Mouse (Mus musculus): ENCODE measurements around the gene Pacsin2. TPM values are rescaled to one million over a fixed set of nuclear protein-coding genes. Genes with fewer than 3 reads are reported as not detected.

The Pacsin2 gene
- total and polyA plus RNA-seq, 3 experiments = 48.4 to 85.5 (median 53.7) TPM

- Histone ChIP-seq H3K4me2 (ENCODE audit: insufficient read depth, low read depth, poor library complexity, severe bottlenecking) (no peak overlapping the region), H3K4me3 (replicated peaks in 1 of 3; ENCODE audit: low read depth in 2 of 3, low read length in 2 of 3, poor library complexity in 1 of 3) (no peak overlapping the region), H3K9me3 (replicated peaks; ENCODE audit: low read length) (no peaks in the 10 kb centered on the region), H3K4me1 (ENCODE audit: control insufficient read depth in 1 of 2, insufficient read depth in 2 of 2) (peaks cover 8 to 60% of the 10 kb centered on the region in 2 experiments; a peak in 3 of 4 replicates), H3K27me3 (replicated peaks) (no peaks in the 10 kb centered on the region), H3K27ac (ENCODE audit: insufficient read depth, low read depth) (no peak overlapping the region), H3K9ac (ENCODE audit: insufficient read depth, low read depth) (no peak overlapping the region), H3K36me3 (replicated peaks in 1 of 2; ENCODE audit: control insufficient read depth in 1 of 2, insufficient read depth in 1 of 2, low read length in 1 of 2) (peaks cover 0 to 37% of the 10 kb centered on the region in 2 experiments), H3K79me2 (replicated peaks; ENCODE audit: control insufficient read depth, extremely low read depth, insufficient read depth, poor library complexity, severe bottlenecking) (peaks cover 12% of the 10 kb centered on the region; the same call in 1 of the 2 replicates)
- dilution Hi-C loops (cut with MboI; ENCODE audit: extremely low pct_ligation_motif_present, extremely low pct_unique_long_range_greater_than_20kb, low sequenced_read_pairs) = no loop called here
- TF ChIP-seq MAZ (IDR thresholded peaks at IDR 0.05; ENCODE audit: low read depth, low read length) (no peak), NRF1 (IDR thresholded peaks at IDR 0.05; ENCODE audit: low read depth, low read length) (no peak), ZNF384 (IDR thresholded peaks at IDR 0.05; ENCODE audit: low read depth, low read length) (no peak), TBP (conservative IDR thresholded peaks at IDR 0.05; ENCODE audit: low read depth, low read length) (no peak), EP300 (IDR thresholded peaks at IDR 0.05; ENCODE audit: low read length) (no peak), RAD21 (IDR thresholded peaks at IDR 0.05; ENCODE audit: low read depth, low read length) (no peak), SIN3A (IDR thresholded peaks at IDR 0.05; ENCODE audit: low read length) (no peak), MAX (IDR thresholded peaks at IDR 0.05; ENCODE audit: low read length) (no peak), POLR2AphosphoS2 (IDR thresholded peaks at IDR 0.05; ENCODE audit: low read depth, low read length) (no peak), MXI1 (IDR thresholded peaks at IDR 0.05; ENCODE audit: low read depth, low read length) (no peak), PAX5 (IDR thresholded peaks at IDR 0.05; ENCODE audit: low read length) (no peak), JUN (IDR thresholded peaks at IDR 0.05; ENCODE audit: insufficient read depth, low read depth, low read length) (no peak), MYC (IDR thresholded peaks at IDR 0.05; ENCODE audit: low read depth, low read length) (no peak), BHLHE40 (IDR thresholded peaks at IDR 0.05; ENCODE audit: low read depth, low read length) (no peak), POLR2A (IDR thresholded peaks at IDR 0.05; ENCODE audit: low read depth, low read length) (no peak), USF2 (conservative IDR thresholded peaks at IDR 0.05; ENCODE audit: low read depth, low read length) (no peak), SMC3 (IDR thresholded peaks at IDR 0.05; ENCODE audit: low read depth, low read length) (no peak), IRF4 (IDR thresholded peaks at IDR 0.05; ENCODE audit: low read depth, low read length) (no peak), ETS1 (conservative IDR thresholded peaks at IDR 0.05; ENCODE audit: low read depth, low read length) (no peak), CHD2 (IDR thresholded peaks at IDR 0.05; ENCODE audit: low read length) (no peak)
- no peak for DNase-seq (ENCODE audit: extremely low read depth)
- in situ Hi-C loops (cut with MboI; ENCODE audit: low pct_ligation_motif_present, low pct_unique_long_range_greater_than_20kb, low sequenced_read_pairs) = no loop called here
Observed at GRCm38 (mm10) chr15:83418685-83419084, 45.7 kb downstream of the Pacsin2 start.

DNA sequence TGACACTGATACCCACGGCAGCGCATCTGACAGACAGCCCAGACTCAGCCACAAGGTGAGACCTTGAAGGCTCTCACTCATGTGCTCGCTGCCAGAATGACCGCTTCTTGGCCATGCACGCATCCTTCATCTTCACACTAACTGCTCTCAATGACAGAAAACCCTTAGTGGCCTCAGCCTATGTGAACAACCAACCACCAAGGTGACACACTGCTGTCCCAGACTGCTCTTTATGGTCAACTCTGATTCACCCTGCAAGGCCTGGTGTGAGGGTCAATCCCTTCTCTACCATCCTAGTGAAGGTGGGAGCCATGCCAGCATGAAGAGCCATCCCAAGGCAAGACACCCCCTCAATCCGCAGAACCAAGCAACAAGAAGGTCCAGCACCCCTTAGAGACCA is 46.5 kb downstream of the Pacsin2 start:
- peaks cover 10% of the 10 kb centered on the region; the same call in 1 of the 2 replicates for H3K79me2 ChIP-seq (replicated peaks; ENCODE audit: control insufficient read depth, extremely low read depth, insufficient read depth, poor library complexity, severe bottlenecking)
- H3K9me3 ChIP-seq (replicated peaks; ENCODE audit: low read length) = no peaks in the 10 kb centered on the region
- H3K27ac ChIP-seq (ENCODE audit: insufficient read depth, low read depth) = no peak overlapping the region
- H3K9ac ChIP-seq (ENCODE audit: insufficient read depth, low read depth) = no peak overlapping the region
- H3K4me3 ChIP-seq (replicated peaks in 1 of 3; ENCODE audit: low read depth in 2 of 3, low read length in 2 of 3, poor library complexity in 1 of 3) = no peak overlapping the region
- H3K4me2 ChIP-seq (ENCODE audit: insufficient read depth, low read depth, poor library complexity, severe bottlenecking) = no peak overlapping the region
- no peaks in the 10 kb centered on the region for H3K27me3 ChIP-seq (replicated peaks)
- DNase-seq (ENCODE audit: extremely low read depth) = no peak
- TF ChIP-seq ZC3H11A (IDR thresholded peaks at IDR 0.05; ENCODE audit: low read depth, low read length) (no peak), USF1 (IDR thresholded peaks at IDR 0.05; ENCODE audit: low read depth, low read length) (no peak), MAX (IDR thresholded peaks at IDR 0.05; ENCODE audit: low read length) (no peak)
- peaks cover 0 to 38% of the 10 kb centered on the region in 2 experiments for H3K36me3 ChIP-seq (replicated peaks in 1 of 2; ENCODE audit: control insufficient read depth in 1 of 2, insufficient read depth in 1 of 2, low read length in 1 of 2)
- dilution Hi-C loops (cut with MboI; ENCODE audit: extremely low pct_ligation_motif_present, extremely low pct_unique_long_range_greater_than_20kb, low sequenced_read_pairs) = no loop called here
- in situ Hi-C loops (cut with MboI; ENCODE audit: low pct_ligation_motif_present, low pct_unique_long_range_greater_than_20kb, low sequenced_read_pairs) = no loop called here
- peaks cover 9 to 60% of the 10 kb centered on the region in 2 experiments; a peak in 3 of 4 replicates for H3K4me1 ChIP-seq (ENCODE audit: control insufficient read depth in 1 of 2, insufficient read depth in 2 of 2)

Measured in CH12.LX (cell line).